Mouse (Mus musculus): ENCODE measurements around the gene Tyro3.

Tyro3 gene

DNA sequence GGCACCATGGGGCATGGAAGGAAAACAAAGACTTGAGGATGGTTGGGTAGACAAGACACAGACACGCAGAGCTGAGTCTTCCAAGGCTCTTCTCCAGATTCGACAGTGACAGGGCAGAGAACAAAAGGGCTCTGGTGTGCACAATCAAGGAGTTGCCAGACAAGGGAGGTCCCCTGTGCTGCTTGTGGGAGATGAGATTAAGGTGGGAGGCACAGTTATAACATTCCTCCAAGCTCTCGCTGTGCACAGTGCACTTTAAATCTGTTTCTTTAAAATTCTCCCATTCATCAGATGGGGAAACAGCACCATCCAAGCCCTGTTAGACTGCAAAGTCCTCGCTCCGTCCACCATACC lies 6.7 kb downstream of the Tyro3 start:
- no peak for DNase-seq (ENCODE audit: low spot score)

DNA sequence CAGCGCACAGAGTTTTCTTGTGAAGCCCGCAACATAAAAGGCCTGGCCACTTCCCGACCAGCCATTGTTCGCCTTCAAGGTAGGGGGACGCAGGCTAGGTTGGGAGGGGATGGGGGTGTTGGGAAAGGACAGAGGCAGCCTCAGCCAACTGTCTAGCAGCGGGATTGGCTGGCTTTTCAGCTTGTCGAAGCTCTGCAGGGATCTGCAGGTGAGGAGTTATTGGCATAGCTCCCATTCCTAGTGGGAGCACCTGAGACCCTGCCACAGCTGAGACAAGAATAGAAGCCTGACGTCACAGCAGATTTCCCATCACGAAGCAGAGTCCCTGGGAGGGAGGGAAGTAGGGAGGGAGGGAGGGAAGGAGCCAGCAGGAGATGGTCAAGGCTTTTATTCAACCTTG lies 7.2 kb downstream of the Tyro3 start:
- no peak for DNase-seq (ENCODE audit: low spot score)

DNA sequence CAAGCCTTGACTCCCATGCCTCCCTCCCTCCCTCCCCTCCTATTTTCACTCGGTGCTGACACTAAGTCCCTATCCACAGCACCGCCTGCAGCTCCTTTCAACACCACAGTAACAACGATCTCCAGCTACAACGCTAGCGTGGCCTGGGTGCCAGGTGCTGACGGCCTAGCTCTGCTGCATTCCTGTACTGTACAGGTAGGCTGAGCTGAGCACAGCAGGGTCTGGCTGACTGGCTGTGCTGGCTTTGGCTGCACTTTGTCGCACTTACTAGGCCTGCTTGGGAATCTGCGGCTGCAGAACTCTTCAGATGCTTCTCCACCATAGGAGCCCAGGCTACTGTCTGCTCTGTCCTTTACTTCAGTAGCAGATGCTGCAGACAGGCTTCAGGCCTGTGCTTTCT lies 8.0 kb downstream of the Tyro3 start:
- no peak for DNase-seq (ENCODE audit: low spot score)

DNA sequence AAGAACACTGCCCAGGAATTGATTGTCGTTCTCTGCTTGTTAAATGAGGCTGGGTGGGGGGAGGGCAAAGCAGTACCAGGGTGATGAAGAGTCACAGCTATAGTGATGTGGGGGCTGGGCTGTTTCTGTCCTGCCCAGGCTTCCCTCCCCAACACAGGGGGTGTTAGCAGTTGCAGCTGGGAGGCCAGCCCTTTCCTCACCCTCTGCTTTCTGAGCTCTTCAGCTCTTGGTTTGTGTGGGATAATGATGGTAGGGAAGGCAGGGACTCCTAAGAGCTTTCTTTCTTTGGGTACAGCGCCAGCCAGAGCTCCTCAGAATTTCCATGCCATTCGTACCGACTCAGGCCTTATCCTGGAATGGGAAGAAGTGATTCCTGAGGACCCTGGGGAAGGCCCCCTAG lies 10.9 kb downstream of the Tyro3 start:
- DNase-seq (ENCODE audit: low spot score): no peak

DNA sequence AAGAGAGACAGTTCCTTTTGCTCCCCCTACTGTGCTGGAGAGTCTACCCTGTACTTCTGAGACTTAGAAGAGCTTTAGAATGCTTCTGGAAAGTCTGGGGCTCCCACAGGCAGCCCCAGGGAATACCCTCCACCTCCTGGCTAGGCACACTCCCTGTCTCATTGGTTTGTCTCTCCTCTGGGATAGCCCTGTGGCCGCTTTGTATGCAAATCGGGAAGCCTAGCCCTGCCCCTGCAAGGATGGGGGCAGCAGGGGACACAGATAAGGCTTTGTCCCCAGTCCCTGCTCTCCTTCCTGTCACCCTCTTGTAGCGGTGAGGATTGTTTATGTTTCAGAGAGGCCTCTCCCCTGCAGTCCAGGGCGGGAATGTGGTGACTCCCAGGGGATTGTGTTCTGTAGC lies 11.3 kb downstream of the Tyro3 start:
- DNase-seq (ENCODE audit: low spot score): no peak

DNA sequence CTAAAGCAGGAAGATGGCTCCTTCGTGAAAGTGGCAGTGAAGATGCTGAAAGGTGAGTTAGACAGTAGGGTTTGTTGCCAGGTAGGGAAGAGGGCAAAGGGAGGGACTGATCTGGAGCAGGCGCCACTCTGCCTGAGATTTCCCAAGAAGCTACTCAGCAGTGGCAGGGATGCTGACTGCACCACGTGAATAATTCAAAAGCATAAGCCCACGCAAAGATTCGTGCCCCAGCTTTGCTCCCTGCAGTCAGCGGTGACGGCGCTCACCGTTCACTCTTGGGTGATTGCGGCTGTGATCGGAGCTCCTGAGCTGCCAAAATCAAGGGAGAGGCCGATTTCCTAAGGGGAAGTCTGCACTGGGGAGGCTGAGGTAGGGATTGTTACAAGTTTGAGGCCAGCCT lies 13.4 kb downstream of the Tyro3 start:
- no peak for DNase-seq (ENCODE audit: low spot score)

DNA sequence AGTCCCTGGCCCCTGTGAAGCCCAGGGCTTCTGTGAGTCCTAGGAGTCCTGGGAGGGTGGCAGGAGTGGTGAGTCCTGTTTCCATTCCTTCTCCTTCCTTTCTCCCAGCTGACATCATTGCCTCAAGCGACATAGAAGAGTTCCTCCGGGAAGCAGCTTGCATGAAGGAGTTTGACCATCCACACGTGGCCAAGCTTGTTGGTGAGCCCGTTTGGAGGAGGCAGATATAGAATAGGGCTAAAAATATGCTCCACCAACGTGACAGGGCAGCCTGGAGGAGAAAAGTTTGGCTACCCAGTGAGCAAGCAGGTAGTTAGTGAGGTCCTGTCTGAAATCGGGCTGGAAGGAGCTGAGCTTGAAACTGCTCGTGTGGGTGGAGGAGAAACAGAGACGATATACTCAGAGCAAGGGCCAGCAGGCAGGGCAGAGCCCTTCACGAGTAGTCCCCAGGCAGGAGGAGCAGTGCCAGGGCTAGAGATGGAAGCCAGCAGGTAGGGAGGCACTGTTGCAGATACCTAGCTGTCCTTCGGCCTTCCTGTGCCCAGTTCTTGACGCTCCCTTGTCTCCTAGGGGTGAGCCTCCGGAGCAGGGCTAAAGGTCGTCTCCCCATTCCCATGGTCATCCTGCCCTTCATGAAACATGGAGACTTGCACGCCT lies 14.1 kb downstream of the Tyro3 start:
- DNase-seq (ENCODE audit: low spot score): no peak

DNA sequence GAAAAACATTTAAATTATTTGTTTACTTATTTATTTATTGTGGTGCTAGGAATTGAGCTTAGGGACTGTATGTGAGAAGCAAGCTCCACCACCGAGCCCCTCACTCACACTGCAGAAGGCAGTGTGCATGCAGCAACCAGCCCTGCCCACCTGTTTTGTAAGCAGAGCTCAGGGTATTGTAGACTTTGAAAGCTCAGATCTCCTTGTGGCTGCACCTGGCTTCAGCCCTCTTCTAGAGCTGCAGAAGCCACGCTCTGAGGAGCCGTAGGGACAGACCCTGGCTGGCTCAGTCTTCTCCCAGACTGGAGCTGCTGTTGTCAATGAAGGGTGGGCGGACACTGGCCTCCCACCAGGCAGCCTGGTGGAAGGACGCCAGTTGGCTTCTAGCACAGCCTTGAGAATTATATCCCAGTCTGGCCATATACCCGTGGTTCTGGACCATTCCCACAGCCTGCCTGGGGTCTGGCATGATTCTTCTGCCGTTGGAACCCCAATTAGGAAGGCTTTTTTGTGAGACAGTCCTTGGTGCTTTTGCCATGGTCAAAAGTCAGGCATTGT lies 16.9 kb downstream of the Tyro3 start:
- no peak for DNase-seq (ENCODE audit: low spot score)

DNA sequence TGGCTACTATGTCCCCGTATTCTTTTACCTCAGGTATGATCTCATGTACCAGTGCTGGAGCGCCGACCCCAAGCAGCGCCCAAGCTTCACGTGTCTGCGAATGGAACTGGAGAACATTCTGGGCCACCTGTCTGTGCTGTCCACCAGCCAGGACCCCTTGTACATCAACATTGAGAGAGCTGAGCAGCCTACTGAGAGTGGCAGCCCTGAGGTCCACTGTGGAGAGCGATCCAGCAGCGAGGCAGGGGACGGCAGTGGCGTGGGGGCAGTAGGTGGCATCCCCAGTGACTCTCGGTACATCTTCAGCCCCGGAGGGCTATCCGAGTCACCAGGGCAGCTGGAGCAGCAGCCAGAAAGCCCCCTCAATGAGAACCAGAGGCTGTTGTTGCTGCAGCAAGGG lies 19.1 kb downstream of the Tyro3 start:
- no peak for DNase-seq (ENCODE audit: low spot score)

DNA sequence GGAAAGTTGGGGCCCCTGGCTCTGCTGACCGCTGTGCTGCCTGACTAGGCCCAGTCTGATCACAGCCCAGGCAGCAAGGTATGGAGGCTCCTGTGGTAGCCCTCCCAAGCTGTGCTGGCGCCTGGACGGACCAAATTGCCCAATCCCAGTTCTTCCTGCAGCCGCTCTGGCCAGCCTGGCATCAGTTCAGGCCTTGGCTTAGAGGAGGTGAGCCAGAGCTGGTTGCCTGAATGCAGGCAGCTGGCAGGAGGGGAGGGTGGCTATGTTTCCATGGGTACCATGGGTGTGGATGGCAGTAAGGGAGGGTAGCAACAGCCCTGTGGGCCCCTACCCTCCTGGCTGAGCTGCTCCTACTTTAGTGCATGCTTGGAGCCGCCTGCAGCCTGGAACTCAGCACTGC lies 19.5 kb downstream of the Tyro3 start:
- DNase-seq (ENCODE audit: low spot score): no peak

DNA sequence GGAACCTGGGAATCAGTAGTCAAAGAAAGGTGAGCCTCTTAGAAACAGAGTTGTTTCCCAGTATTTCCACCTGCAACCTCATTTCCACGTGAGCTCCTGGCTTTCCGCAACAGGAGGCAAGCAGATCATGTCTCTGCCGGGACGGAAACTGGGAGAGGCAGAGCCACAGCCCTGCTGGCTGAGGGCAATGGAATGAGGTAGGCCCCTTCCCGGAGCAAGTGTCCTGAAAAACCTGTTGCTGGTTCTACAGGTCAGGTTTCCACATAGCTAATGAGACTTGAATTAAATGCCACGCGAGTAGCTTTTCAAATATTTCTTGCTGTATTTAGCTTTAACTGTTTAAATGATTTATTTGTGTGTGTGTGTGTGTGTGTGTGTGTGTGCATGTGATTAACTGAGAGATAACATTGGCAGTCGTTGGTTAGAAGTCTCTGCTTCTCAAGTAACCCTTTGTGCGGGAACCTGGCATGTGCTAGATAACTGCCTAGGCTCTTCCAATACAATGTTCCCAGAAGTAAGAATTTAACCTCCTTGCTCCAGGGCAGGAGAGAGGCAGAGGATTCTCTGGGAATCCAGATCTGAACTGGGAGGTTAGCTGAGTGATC lies 21.2 kb downstream of the Tyro3 start:
- DNase-seq (ENCODE audit: low spot score): no peak

DNA sequence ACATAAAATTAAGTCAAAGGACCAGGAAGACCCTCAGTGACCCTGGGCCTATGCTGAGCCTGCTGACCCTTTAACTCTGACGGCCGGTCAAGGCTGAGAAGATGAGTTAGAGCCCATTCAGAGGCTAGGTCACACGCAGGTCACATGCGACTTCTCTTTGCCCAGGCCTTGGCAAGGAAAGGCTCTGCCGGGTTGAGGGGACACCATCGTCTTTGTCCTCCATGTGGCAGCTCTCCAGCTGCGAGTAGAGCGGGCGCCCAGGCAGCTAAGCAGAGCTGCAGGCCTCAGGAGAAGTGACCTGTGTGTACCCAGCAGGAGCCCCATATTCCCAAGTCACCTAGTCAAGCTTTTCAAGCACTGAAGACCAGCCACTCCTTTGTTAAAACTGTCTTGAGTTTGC lies 23.6 kb downstream of the Tyro3 start:
- DNase-seq (ENCODE audit: low spot score): no peak

DNA sequence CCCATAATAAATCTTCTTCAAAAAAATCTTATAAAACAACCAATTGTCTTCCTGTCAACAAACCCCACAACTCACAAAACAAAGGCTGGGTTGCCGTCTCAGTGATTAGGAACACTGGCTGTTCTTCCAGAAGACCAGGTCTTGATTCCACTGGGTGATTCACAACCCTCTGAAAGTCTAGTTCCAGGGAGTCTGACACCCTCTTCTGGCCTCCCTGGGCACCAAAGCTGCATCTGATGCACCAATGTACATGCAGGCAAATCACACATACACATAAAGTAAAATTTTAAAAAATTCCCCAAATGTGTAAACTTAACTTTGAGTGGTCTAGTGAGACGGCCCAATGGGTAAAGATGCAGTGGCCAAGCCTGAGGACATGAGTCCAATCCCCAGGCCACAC lies 33.0 kb downstream of the Tyro3 start:
- no peak for DNase-seq (ENCODE audit: low spot score)

DNA sequence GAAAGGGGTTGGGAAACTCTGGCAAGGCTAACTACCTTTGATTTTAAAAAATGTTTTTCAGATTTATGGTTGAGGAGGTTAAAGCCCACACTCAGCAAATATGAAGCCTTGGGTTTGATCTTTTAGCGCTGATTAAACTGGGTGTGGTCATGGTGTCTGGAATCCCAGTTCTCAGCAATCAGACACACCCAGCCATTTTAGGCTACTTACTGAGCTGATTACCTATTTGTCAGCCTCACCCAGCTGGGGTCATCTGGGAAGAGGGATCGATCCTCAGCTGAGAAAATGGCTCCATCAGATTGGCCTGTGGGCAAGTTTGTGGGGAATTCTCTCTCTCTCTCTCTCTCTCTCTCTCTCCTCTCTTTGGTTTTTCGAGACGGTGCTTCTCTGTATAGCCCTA lies 36.7 kb downstream of the Tyro3 start:
- DNase-seq (ENCODE audit: low spot score): no peak

DNA sequence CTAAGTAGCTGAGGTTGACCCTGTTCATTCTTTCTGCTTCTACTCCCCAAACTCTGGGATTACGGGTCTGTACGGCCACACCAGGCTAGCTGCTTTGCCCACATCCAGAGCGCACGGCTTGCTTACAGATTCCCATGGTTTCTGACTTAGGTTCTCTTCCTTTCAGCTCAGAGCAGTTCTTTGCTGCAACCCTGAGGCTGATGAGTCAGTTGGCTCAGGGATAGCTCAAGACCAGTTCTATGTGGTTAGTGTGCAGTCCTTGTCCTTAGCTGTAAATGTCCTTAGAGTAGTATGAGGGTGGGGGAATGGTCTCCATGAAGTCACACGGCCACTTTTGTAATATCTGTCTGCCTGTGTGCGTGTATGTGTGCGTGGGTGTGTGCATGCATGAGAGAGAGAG lies 40.1 kb downstream of the Tyro3 start:
- no peak for DNase-seq (ENCODE audit: low spot score)

DNA sequence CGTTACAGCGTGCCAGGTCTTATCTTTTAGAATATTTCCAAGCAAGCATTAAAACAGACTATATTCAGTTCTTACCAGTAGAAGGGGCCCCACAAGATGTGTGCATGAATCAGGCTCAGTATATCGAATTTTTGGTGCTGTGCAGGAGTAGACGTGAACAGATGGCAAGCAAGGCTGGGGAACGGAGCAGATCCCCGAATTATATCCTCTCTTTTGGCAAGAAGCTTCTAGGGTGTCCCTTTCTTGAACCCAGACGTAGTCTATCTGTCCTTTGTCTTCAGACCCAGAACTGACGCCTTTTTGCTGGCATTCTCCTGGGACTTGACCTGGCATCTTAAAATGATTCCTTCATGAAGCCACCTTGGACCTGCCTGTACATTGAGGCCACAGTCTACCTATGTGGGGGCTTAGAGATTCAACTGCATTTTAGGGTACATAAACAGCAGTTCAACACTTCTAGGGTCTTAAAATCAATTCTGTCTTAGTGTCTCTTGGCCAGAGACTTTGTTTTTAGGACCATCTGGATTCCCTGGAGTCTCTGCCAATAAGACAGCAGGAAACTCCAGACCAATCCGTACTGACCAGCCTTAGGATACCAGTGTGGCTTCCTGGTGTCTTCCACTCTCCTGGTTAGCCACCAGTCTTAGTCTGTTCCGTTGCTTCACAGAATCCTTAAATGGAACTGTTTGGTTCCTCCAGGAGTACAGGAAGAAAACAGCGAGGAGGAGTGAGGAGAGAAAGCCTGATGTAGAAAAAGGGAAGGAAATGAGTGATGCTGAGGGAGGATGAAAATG lies 41.0 kb downstream of the Tyro3 start:
- DNase-seq (ENCODE audit: low spot score): no peak

DNA sequence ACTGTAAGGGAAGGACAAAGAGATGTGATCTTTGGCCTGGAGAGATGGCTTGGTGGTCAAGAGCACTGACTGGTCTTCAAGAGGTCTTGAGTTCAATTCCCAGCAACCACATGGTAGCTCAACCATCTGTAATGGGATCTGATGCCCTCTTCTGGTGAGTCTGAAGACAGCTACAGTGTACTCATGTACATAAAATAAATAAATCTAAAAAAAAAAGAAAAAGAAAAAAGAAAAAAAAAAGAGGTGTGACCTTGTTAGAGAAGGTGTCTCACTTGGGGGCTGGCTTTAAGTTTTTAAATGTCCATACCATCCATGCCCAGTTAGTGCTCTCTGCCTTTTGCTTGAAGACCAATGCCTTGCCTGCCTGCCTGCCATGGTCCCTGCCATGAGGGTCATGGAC lies 42.5 kb downstream of the Tyro3 start:
- DNase-seq (ENCODE audit: low spot score): no peak

DNA sequence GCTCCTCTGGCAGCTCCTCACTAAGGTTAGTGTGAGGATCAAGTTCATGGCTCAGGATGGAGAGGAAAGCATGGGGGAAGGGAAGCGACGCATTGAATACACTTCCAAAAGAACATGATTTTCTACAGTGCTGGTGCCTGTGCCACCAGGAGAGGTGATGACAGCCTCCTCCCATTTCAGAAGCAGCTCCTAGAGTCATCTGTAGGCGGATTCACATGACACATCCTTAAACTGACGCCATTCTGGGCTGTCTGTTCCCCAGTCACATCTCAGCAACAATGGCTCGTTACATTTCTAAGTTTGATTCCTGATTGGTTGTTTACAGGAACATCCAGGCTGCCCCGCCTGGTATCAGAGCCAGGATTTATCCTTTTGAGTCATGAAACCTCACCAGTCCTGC lies 44.5 kb downstream of the Tyro3 start:
- DNase-seq (ENCODE audit: low spot score): no peak

DNA sequence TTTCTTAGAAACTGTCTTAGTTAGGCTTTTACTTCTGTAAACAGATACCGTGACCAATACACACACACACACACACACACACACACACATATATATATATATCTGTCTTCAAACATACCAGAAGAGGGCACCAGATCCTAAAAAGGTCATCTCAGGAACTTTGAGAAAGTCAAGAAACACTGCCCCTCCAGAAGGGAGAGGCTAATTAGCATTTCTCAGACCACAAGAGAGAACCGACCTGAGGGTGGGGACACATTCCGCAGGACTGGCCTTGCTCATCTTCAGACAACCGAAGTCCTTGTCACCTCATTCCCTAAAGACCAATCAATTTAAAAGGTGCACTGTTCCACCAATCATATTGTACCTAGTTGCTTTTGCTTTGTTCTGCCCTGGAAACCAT lies 46.0 kb downstream of the Tyro3 start:
- no peak for DNase-seq (ENCODE audit: low spot score)

DNA sequence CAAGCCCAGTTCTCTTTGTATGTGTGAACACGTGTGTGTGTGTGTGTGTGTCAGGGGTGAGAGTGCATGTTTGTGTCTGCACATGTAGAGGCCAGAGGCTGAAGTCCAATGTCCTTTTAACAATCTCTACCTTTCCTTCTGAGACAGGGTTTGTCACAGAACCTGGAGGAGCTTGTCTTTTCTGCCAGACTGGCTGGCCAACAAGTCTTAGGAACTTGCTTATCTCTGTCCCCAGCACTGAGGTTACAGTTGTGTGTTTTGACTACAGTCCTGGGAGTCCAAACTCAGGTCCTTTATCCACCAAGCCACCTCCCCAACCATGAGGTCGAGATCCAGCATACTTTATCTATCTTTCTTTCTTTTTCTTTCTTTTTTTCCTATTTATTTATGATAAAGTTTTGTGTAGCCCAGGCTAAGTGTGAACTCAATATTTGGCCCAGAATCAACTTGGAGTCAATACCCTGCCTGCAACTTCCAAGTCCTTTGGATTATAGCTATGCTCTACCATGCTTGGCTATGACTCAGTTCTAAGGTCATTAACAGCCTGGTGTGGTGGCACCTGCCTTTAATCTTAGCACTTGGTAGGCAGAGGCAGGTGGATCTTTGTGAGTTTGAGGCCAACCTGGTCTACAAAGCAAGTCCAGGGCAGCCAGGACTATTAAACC lies 48.5 kb downstream of the Tyro3 start:
- DNase-seq (ENCODE audit: low spot score): no peak

DNA sequence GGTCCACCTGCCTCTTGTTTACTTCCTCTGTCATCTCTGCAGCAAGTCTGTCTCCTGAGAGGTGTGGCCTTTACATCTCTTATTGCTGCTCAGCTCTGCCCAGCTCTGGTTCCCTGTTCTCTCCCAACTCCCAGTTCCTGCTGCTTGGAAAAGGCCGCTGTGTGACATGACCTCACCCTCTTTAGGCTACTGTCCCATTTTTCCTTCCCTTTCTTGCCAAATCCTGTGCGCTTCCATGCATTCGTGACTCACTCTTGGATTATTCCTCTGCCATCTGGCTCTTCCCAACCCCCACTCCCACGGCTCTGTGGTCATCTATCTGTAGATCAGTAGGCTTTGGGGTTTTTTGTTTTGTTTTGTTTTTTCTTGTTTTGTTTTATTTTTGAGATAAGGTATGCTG lies 49.4 kb downstream of the Tyro3 start:
- DNase-seq (ENCODE audit: low spot score): no peak

DNA sequence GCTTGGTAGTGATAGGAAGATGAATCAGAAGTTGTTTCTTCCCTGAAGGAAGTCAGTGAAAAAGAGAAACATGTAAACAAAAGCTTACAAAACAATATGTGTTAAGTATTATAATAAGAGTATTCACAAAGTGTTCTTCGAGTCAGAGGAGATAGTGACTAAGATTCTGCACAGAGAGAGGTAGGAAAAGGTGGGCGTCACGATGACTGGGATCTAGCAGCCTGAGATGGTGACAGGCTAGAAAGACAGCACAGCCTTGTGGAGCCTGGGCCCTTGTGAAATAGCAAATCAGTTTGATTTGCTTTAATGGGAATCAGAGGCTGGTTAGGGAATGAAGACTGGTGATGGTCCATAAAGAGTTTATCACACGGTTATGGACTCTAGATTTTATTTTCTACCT lies 56.3 kb downstream of the Tyro3 start:
- DNase-seq (ENCODE audit: low spot score): no peak

DNA sequence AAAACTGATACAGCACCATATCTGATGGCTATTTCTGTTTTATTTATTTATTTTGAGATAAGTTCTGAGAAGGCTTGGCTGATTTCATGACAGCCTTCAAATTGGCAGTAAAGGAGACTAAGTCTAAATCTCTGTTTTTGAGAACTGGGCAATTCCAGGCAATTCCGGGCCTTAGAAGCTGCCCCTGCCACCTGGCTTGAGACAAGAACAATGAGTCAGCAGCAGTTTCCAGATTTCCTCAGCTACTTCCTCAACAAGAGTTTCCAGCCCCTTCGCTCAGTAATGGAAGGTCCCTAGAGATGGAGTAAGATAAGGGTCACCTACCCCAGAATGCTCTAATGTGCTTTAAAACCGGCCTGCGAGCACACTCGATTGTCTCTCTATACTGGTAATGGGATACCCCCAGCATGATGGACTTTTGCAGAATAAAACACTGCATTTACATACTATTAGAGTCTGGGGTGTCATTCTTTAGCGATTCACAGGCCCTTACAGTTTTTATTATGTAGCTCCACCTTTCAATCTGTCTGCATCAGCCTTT lies 57.8 kb downstream of the Tyro3 start:
- no peak for DNase-seq (ENCODE audit: low spot score)
